Mouse (Mus musculus): ENCODE data around the gene Prn.

DNA sequence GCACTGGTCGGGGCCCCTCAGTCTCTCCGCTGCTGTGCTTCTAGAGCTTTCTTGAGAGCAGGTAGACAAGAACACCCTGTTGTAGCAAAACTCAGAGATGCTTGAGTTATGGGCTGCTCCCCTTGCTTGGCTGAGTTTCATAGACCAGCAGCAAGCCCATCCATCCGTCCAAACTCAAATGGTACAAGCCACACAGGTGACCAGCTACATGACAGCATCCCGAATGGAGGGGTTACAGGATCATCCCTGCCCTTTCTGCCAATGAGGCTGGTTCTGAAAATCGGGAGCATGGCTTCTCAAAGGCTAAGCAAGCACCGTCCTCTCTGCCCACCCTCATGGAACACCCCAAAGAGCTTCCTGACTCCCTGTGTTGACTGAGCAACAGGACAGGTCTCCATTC lies 85.2 kb downstream of the Prn start:
- TF ChIP-seq CTCF (IDR thresholded peaks at IDR 0.05; ENCODE audit: low read depth) (no peak), EP300 (IDR thresholded peaks at IDR 0.05; ENCODE audit: low read depth) (no peak)
